Mouse (Mus musculus) embryonic facial prominence, embryonic 13.5 days (tissue): ENCODE results near the gene Mgp. TPM values are rescaled to one million over a fixed set of nuclear protein-coding genes. Genes with fewer than 3 reads are reported as not detected.

Experiments used
- ATAC-seq: fragments of 200-750 bp; cut with Nextera tagmentation; 2 replicates; pipeline ENCODE4 v1.8.0; 2017; ENCODE audit warnings: low read depth; ENCODE audit not compliant: insufficient number of reproducible peaks, insufficient read depth, low FRiP score, low TSS enrichment
- H3K27ac ChIP-seq: fragments of 300-500 bp; sonication (generic); 2 replicates; pipeline ENCODE4 v1.5.1; 2015; ENCODE audit warnings: moderate library complexity, mild to moderate bottlenecking, inconsistent platforms
- H3K27me3 ChIP-seq: fragments of 300-500 bp; sonication (generic); 2 replicates; pipeline ENCODE4 v1.6.1; 2015; ENCODE audit warnings: mild to moderate bottlenecking, inconsistent platforms
- H3K36me3 ChIP-seq: fragments of 300-500 bp; sonication (generic); 2 replicates; pipeline ENCODE4 v1.6.1; 2015; ENCODE audit warnings: mild to moderate bottlenecking, inconsistent platforms
- H3K4me1 ChIP-seq: fragments of 300-500 bp; sonication (generic); 2 replicates; pipeline ENCODE4 v1.6.1; 2015; ENCODE audit warnings: inconsistent platforms
- H3K4me2 ChIP-seq: fragments of 300-500 bp; sonication (generic); 2 replicates; pipeline ENCODE4 v1.6.1; 2015; ENCODE audit warnings: moderate library complexity, mild to moderate bottlenecking, inconsistent platforms
- H3K4me3 ChIP-seq: fragments of 300-500 bp; sonication (generic); 2 replicates; pipeline ENCODE4 v1.5.1; 2015; ENCODE audit warnings: mild to moderate bottlenecking, inconsistent platforms
- H3K9ac ChIP-seq: fragments of 300-500 bp; sonication (generic); 2 replicates; pipeline ENCODE4 v1.6.1; 2015; ENCODE audit warnings: mild to moderate bottlenecking, inconsistent platforms
- H3K9me3 ChIP-seq: fragments of 300-500 bp; sonication (generic); 2 replicates; pipeline ENCODE4 v1.6.1; 2016; ENCODE audit warnings: inconsistent platforms
- WGBS: fragments of 180-500 bp; shearing (Covaris S2); methylation state at CpG from one replicate; pipeline ENCODE4 v1.1.7; 2015; ENCODE audit warnings: mixed read lengths; 5-methylcytosine and 5-hydroxymethylcytosine counted together
- polyA plus RNA-seq: library from polyadenylated mRNA; unstranded; fragments of >200 nt; fragmentation: Nextera tagmentation; extraction: Ambion mirVana; gene quantifications from 2 replicates; pipeline ENCODE4 v1.2.1, GENCODE M21; 2015

The Mgp gene
- polyA plus RNA-seq, 1 experiment from 2014 or later: 101 TPM

DNA sequence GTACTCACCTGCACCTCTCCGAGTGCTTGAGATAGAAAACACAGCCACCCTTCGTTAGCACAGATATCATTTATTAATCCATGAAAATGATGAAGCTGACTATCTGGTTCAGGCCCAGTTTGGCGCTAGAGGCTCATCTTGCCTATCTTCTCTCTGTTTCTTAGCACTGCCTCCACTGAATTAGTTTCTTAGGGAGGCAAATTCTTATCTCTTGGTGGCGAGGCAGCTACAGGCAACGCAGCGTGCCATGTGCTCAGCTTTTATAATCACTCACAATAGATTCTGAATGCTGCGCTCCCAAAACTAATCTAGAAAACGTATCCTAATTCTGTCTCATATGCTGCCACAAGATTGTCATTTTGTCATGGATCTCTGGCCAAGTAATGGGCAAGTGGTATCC, 27.2 kb downstream of the Mgp start:
- Histone ChIP-seq H3K27me3 (no peaks in the 10 kb centered on the region), H3K4me1 (peaks cover 9% of the 10 kb centered on the region), H3K27ac (no peak overlapping the region), H3K4me2 (no peak overlapping the region), H3K9ac (no peak overlapping the region), H3K9me3 (no peaks in the 10 kb centered on the region), H3K36me3 (no peaks in the 10 kb centered on the region), H3K4me3 (no peak overlapping the region)
- WGBS: 90% methylated on average over 8 of the region's 8 CpGs
- no peak for ATAC-seq

DNA sequence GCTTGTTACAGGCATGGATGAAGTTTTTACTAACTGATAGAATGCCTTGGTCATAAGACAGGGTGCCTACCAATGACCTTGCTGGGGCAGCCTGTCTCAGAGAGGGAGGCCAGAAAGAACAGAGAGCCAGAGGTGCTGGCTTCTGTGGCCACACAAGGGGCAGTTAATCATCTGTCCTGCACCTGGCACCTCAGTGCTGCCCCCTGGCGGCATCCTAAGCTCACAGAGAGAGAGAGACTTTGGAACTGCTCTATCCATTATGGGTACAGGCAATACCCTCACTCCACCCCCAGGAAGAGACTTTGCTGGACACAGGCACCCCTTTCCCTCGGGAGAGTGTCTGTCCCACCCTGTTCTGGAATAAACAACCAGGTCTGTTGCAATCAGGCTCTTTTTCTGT, 27.8 kb downstream of the Mgp start:
- Histone ChIP-seq H3K4me3 (no peak overlapping the region), H3K9me3 (no peaks in the 10 kb centered on the region), H3K27me3 (no peaks in the 10 kb centered on the region), H3K9ac (no peak overlapping the region), H3K27ac (no peak overlapping the region), H3K36me3 (no peaks in the 10 kb centered on the region), H3K4me2 (no peak overlapping the region), H3K4me1 (peaks cover 7% of the 10 kb centered on the region)
- 44% methylated on average over 2 of the region's 2 CpGs for WGBS
- no peak for ATAC-seq

GRCm38 (mm10) chr6:136847267-136847666, 28.4 kb downstream of the Mgp start:
- no peak overlapping the region for H3K4me3 ChIP-seq
- no peak for ATAC-seq
- H3K4me1 ChIP-seq: 0 out of 2 replicates have a peak, but pooled peaks cover 2% of the 10 kb centered on the region
- 92% methylated on average over 3 of the region's 3 CpGs for WGBS
- H3K36me3 ChIP-seq: no peaks in the 10 kb centered on the region
- H3K9me3 ChIP-seq: no peaks in the 10 kb centered on the region
- no peaks in the 10 kb centered on the region for H3K27me3 ChIP-seq
- no peak overlapping the region for H3K27ac ChIP-seq
- no peak overlapping the region for H3K9ac ChIP-seq
- no peak overlapping the region for H3K4me2 ChIP-seq

GRCm38 (mm10) chr6:136845706-136846480, 29.7 kb downstream of the Mgp start:
- WGBS: 57% methylated on average over 5 of the region's 5 CpGs
- no peak overlapping the region for H3K4me2 ChIP-seq
- no peaks in the 10 kb centered on the region for H3K27me3 ChIP-seq
- H3K36me3 ChIP-seq: no peaks in the 10 kb centered on the region
- no peaks in the 10 kb centered on the region for H3K9me3 ChIP-seq
- no peak overlapping the region for H3K9ac ChIP-seq
- no peaks in the 10 kb centered on the region for H3K4me1 ChIP-seq
- H3K4me3 ChIP-seq: no peak overlapping the region
- no peak overlapping the region for H3K27ac ChIP-seq
- ATAC-seq: no peak

DNA sequence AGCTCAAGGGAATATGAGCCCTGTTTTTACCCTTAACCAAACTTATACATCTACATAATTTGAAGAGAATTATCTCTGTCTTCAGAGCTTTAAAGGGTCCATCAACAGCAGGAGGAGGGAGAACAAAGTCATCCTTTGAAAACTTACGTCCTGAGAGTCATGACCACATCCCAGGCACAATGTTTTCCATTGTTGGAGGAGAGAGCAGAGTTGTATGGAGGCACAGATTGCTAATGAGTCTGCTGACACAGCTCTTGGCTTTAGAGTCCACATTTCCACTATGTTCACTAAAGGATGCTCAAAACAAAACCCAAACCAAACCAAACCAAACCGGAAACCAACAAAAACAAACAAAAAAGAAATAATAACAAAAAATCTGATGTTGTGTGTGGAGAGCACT, 30.7 kb downstream of the Mgp start:
- H3K4me2 ChIP-seq: no peak overlapping the region
- no peak overlapping the region for H3K9ac ChIP-seq
- no peak overlapping the region for H3K4me3 ChIP-seq
- H3K4me1 ChIP-seq: no peaks in the 10 kb centered on the region
- 40% methylated on average over 2 of the region's 2 CpGs for WGBS
- H3K27ac ChIP-seq: no peak overlapping the region
- no peaks in the 10 kb centered on the region for H3K9me3 ChIP-seq
- H3K27me3 ChIP-seq: no peaks in the 10 kb centered on the region
- H3K36me3 ChIP-seq: no peaks in the 10 kb centered on the region
- ATAC-seq: no peak

DNA sequence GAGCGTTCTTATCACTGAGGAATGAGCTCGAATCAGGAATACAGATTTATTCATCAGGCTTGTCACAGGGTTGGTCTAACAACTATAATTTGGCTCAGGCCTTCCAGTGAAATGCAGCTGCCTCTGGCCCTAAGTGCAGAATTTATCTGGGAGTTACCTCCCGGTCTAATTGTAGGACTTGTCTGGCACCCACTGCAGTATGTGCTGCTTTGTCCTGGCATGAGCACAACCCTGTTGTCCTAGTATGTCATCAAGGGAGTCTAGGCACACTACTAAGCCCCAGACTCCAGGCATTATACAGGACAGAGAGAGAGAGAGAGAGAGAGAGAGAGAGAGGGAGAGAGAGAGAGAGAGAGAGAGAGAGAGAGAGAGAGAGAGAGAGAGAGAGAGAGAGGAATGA, 38.3 kb downstream of the Mgp start:
- H3K4me1 ChIP-seq: peaks cover 6% of the 10 kb centered on the region; the same call in 1 of the 2 replicates
- H3K36me3 ChIP-seq: no peaks in the 10 kb centered on the region
- H3K9me3 ChIP-seq: no peaks in the 10 kb centered on the region
- WGBS: 75% methylated on average over 3 of the region's 3 CpGs
- no peak overlapping the region for H3K4me2 ChIP-seq
- no peak overlapping the region for H3K9ac ChIP-seq
- ATAC-seq: no peak
- H3K27ac ChIP-seq: no peak overlapping the region
- no peaks in the 10 kb centered on the region for H3K27me3 ChIP-seq
- H3K4me3 ChIP-seq: no peak overlapping the region

DNA sequence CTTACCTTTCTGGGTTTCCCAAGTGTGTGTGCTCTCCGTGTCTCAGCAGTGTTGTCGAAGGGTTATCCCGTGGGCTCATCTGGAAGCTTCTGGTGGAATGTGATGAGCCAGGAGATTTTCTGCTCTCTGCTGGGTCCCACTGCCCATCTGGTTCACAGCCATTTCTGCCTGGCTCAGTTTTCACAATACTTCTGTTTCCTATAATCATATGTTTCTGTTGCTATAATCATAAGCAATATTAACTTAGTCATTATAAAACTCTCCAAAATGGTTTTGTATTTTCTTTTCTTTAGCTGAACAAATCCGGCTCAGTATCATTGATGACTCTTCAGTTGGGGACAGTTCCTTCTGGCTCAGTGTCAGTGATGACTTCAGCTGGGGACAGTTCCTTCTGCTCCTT, 40.3 kb downstream of the Mgp start, which contains the start of gene Smco3:
Smco3 (minus strand) TSS at position 101 of the 400 bp plus-strand sequence.
- H3K4me3 ChIP-seq: peak within 1 kb of the TSS; percentile 18
- peak within 1 kb of the TSS; percentile 39 for H3K4me2 ChIP-seq
- peaks cover 6% of the 10 kb centered on the region; the same call in 1 of the 2 replicates for H3K4me1 ChIP-seq
- no peaks in the 10 kb centered on the region for H3K27me3 ChIP-seq
- H3K36me3 ChIP-seq: no peaks in the 10 kb centered on the region
- WGBS: 20% methylated on average over 4 of the region's 4 CpGs
- no peak for ATAC-seq
- 0 out of 2 replicates have a peak within 1 kb of the TSS, but pooled peaks have one; percentile 47 for H3K9ac ChIP-seq
- H3K9me3 ChIP-seq: no peaks in the 10 kb centered on the region
- no peak within 1 kb of the TSS for H3K27ac ChIP-seq

- Histone ChIP-seq H3K27me3 (no peaks in the 10 kb centered on the region), H3K9me3 (no peaks in the 10 kb centered on the region), H3K36me3 (no peaks in the 10 kb centered on the region), H3K4me3 (no peak overlapping the region), H3K9ac (no peak overlapping the region), H3K4me2 (no peak overlapping the region), H3K4me1 (peaks cover 12% of the 10 kb centered on the region), H3K27ac (no peak overlapping the region)
- WGBS: 65% methylated on average over 5 of the region's 5 CpGs
- no peak for ATAC-seq
Measured at GRCm38 (mm10) chr6:136831712-136832111, 43.9 kb downstream of the Mgp start.

DNA sequence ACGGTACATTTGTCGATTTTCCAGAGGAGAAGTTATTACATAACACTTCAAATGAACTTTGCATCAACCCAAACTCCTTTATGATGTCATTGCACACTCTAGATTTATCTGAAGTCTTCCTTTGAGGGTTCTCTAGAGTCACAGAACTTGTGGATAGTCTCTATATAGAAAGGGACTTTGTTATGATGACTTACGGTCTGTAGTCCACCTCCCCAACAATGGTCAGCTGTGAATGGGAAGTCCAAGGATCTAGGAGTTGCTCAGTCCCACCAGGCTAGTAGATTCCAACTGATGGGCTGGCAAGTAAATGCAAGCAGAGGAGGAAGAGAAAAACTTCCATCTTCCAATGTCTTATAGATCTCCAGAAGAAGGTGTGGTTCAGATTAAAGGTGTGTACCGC, 46.9 kb downstream of the Mgp start:
- H3K9ac ChIP-seq: peak overlapping the region; percentile 63
- H3K4me1 ChIP-seq: peaks cover 7% of the 10 kb centered on the region
- no peaks in the 10 kb centered on the region for H3K27me3 ChIP-seq
- WGBS: 33% methylated on average over 4 of the region's 4 CpGs
- H3K27ac ChIP-seq: peak overlapping the region; percentile 73
- H3K4me3 ChIP-seq: peak overlapping the region; percentile 100
- H3K36me3 ChIP-seq: peaks cover 17% of the 10 kb centered on the region
- peak overlapping the region; percentile 59 for H3K4me2 ChIP-seq
- no peak for ATAC-seq
- no peaks in the 10 kb centered on the region for H3K9me3 ChIP-seq

- H3K9me3 ChIP-seq: no peaks in the 10 kb centered on the region
- ATAC-seq: peak; percentile 100
- H3K4me2 ChIP-seq: peak within 1 kb of the TSS; percentile 79
Measured at GRCm38 (mm10) chr6:136827881-136828561, 47.6 kb downstream of the Mgp start, which contains the start of gene Wbp11. TSS of gene Wbp11 (minus strand) at chr6:136828233.

GRCm38 (mm10) chr6:136827516-136827880, 48.1 kb downstream of the Mgp start, which contains the start of gene BC049715:
TSS of gene BC049715 (plus strand) at chr6:136827626.
- H3K4me1 ChIP-seq: peaks cover 7% of the 10 kb centered on the region
- peak within 1 kb of the TSS; percentile 79 for H3K4me2 ChIP-seq
- peak within 1 kb of the TSS; percentile 86 for H3K27ac ChIP-seq
- WGBS: 0% methylated on average over 34 of the region's 34 CpGs
- no peaks in the 10 kb centered on the region for H3K27me3 ChIP-seq
- peak within 1 kb of the TSS; percentile 100 for H3K4me3 ChIP-seq
- H3K36me3 ChIP-seq: peaks cover 25% of the 10 kb centered on the region
- ATAC-seq: no peak
- peak within 1 kb of the TSS; percentile 99 for H3K9ac ChIP-seq
- H3K9me3 ChIP-seq: no peaks in the 10 kb centered on the region

More at GRCm38 (mm10) chr6:136827881-136828561, 47.6 kb downstream of the Mgp start, which contains the start of gene Wbp11:
- Histone ChIP-seq H3K27me3 (no peaks in the 10 kb centered on the region), H3K36me3 (peaks cover 20% of the 10 kb centered on the region), H3K4me3 (peak within 1 kb of the TSS; percentile 100), H3K9ac (peak within 1 kb of the TSS; percentile 99), H3K27ac (peak within 1 kb of the TSS; percentile 86), H3K4me1 (peaks cover 7% of the 10 kb centered on the region)
- WGBS: under 1% methylated on average over 45 of the region's 45 CpGs
